Mouse (Mus musculus) layer of hippocampus, adult 8-10 months (tissue): ENCODE data around the gene Dnah7c. TPM values are rescaled to one million over a fixed set of nuclear protein-coding genes. Genes with fewer than 3 reads are reported as not detected.
"Not testable (repeated sequence)": the region's sequence is repeated elsewhere in the genome, so short reads cannot be mapped to it uniquely, and the experiment has no call there.

Experiments
- DNase-seq, 2 experiments: peaks; one replicate each; pipeline ENCODE4 v3.0.0; 2022; ENCODE audit warnings: low spot score in 2 of 2
- total RNA-seq, 4 experiments: library from RNA; stranded (reverse); gene quantifications; 2 replicates each; pipeline ENCODE4 v1.2.4; 2022

Gene Dnah7c
- total RNA-seq, 4 experiments from 2014 or later, result 0.33 to 0.94 (median 0.39) TPM

GRCm38 (mm10) chr1:46725719-46726118, 300.3 kb downstream of the Dnah7c start:
- DNase-seq, result peak in 1 of 2 experiments; percentile 5

- not testable (repeated sequence) for DNase-seq
These were observed 304.3 kb downstream of the Dnah7c start for GRCm38 (mm10) chr1:46729731-46730130.

GRCm38 (mm10) chr1:46733405-46734106, 308.2 kb downstream of the Dnah7c start:
- DNase-seq, result not testable (repeated sequence)

- not testable (repeated sequence) for DNase-seq
These were observed 309.1 kb downstream of the Dnah7c start for GRCm38 (mm10) chr1:46734455-46734854.

GRCm38 (mm10) chr1:46764600-46764999, 339.2 kb downstream of the Dnah7c start:
- DNase-seq, result not testable (repeated sequence)

GRCm38 (mm10) chr1:46769318-46769717, 343.9 kb downstream of the Dnah7c start:
- DNase-seq, result not testable (repeated sequence)

- DNase-seq, result not testable (repeated sequence)
These were observed 344.8 kb downstream of the Dnah7c start for GRCm38 (mm10) chr1:46770077-46770695.

- not testable (repeated sequence) for DNase-seq
These were observed 356.8 kb downstream of the Dnah7c start for GRCm38 (mm10) chr1:46782227-46782626.

GRCm38 (mm10) chr1:46805074-46805473, 379.7 kb downstream of the Dnah7c start:
- DNase-seq, result no peak

- not testable (repeated sequence) for DNase-seq
These were observed 383.2 kb downstream of the Dnah7c start for GRCm38 (mm10) chr1:46808630-46809029.

- no peak for DNase-seq
These were observed 392.5 kb downstream of the Dnah7c start for GRCm38 (mm10) chr1:46817934-46818333.

GRCm38 (mm10) chr1:46822256-46822972, 397.0 kb downstream of the Dnah7c start:
- no peak for DNase-seq

- DNase-seq, result no peak
These were observed 404.9 kb downstream of the Dnah7c start for GRCm38 (mm10) chr1:46830066-46830843.

- no peak for DNase-seq
These were observed 406.5 kb downstream of the Dnah7c start for GRCm38 (mm10) chr1:46831927-46832326.

GRCm38 (mm10) chr1:46843406-46843805, 418.0 kb downstream of the Dnah7c start:
- DNase-seq, result no peak

- DNase-seq, result no peak
These were observed 418.9 kb downstream of the Dnah7c start for GRCm38 (mm10) chr1:46844281-46844680.

- no peak for DNase-seq
These were observed 419.8 kb downstream of the Dnah7c start for GRCm38 (mm10) chr1:46845221-46845620.

- DNase-seq, result peak; percentile 51 to 62
These were observed 424.4 kb downstream of the Dnah7c start for GRCm38 (mm10) chr1:46849758-46850157.

- DNase-seq, result no peak
These were observed 426.2 kb downstream of the Dnah7c start for GRCm38 (mm10) chr1:46851586-46851985.

- no peak for DNase-seq
These were observed 426.8 kb downstream of the Dnah7c start for GRCm38 (mm10) chr1:46852216-46852599.

- peak; percentile 59 to 67 for DNase-seq
These were observed 427.3 kb downstream of the Dnah7c start for GRCm38 (mm10) chr1:46852600-46853272.
